Mouse (Mus musculus) erythroblast, embryonic 14.5 days (primary cell): ENCODE results near the gene Churc1. TPM values are rescaled to one million over a fixed set of nuclear protein-coding genes. Genes with fewer than 3 reads are reported as not detected.

Source experiments
- H3K27me3 ChIP-seq: 2 replicates; pipeline ENCODE4 v1.6.1; 2012; ENCODE audit warnings: inconsistent platforms; ENCODE audit not compliant: control insufficient read depth
- H3K36me3 ChIP-seq: 2 replicates; pipeline ENCODE4 v1.6.1; 2012; ENCODE audit warnings: mild to moderate bottlenecking, inconsistent platforms; ENCODE audit not compliant: control insufficient read depth
- H3K4me1 ChIP-seq: 2 replicates; pipeline ENCODE4 v1.6.1; 2012; ENCODE audit warnings: inconsistent platforms; ENCODE audit not compliant: control insufficient read depth
- H3K4me3 ChIP-seq: replicated peaks from 2 replicates; pipeline ENCODE3; 2012; ENCODE audit warnings: moderate library complexity, mild to moderate bottlenecking, inconsistent platforms
- H3K9me3 ChIP-seq: 2 replicates; pipeline ENCODE4 v1.6.1; 2012; ENCODE audit warnings: low read length, inconsistent platforms, mixed read lengths; ENCODE audit not compliant: control insufficient read depth
- GATA1 ChIP-seq: IDR thresholded peaks from 2 replicates; pipeline ENCODE4 v1.6.1; 2012; ENCODE audit warnings: low read length, inconsistent platforms, mixed read lengths
- TAL1 ChIP-seq: IDR thresholded peaks from 3 replicates; pipeline ENCODE4 v1.6.1; 2012; ENCODE audit warnings: low read length, inconsistent platforms, mixed read lengths
- polyA plus RNA-seq: library from polyadenylated mRNA; stranded (reverse); fragments of >175 nt; gene quantifications from 2 replicates; pipeline ENCODE4 v1.2.3, GENCODE M21; 2012

Gene Churc1
- polyA plus RNA-seq, 1 experiment, result 0.94 TPM

GRCm38 (mm10) chr12:76770841-76771500, 5.6 kb downstream of the Churc1 start:
- H3K4me1 ChIP-seq, result peaks cover 17% of the 10 kb centered on the region
- no peaks in the 10 kb centered on the region for H3K9me3 ChIP-seq
- no peak overlapping the region for H3K4me3 ChIP-seq
- TF ChIP-seq TAL1 (no peak), GATA1 (no peak)
- H3K27me3 ChIP-seq, result no peaks in the 10 kb centered on the region
- H3K36me3 ChIP-seq, result peaks cover 19% of the 10 kb centered on the region

DNA sequence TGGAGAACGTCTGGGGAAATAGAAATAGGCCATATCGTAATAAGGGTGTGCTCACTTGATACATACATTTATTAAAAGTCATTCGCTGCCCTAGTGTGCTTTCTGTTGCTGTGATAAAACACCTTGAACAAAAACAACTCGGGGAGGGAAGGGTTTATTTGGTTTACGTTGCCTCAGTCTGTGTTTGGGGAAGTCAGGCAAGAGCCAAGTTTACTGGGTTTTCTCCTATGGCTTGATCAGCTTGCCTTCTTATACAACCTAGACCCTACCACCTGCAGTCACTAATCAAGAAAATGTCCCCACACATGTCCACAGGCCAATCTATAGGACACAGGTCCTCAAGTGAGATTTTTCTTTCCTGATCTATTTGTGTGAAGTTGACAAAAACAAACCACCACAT, 6.2 kb downstream of the Churc1 start:
- Histone ChIP-seq H3K4me3 (no peak overlapping the region), H3K4me1 (peaks cover 11% of the 10 kb centered on the region), H3K27me3 (no peaks in the 10 kb centered on the region), H3K36me3 (peaks cover 22% of the 10 kb centered on the region), H3K9me3 (no peaks in the 10 kb centered on the region)
- no peak for TF ChIP-seq TAL1
- no peak for TF ChIP-seq GATA1

DNA sequence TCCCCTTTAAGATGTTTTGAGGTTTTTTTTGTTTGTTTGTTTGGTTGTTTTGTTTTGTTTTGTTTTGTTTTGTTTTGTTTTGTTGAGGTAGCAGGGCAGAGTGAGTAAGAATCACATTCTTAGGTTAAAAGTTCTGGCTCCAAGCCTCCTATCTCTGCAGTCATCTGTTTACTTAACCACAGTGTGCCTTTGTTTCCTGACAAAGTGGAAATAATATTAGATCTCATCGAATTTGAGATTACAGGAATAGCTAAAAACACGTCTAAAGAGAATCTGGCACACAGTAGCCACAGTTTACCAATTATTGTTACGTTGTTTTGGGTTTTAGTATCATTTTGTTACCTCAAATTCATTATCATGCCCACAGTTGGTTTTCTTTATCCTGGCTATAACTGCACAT, 9.3 kb downstream of the Churc1 start:
- TF ChIP-seq TAL1 (no peak), GATA1 (no peak)
- Histone ChIP-seq H3K9me3 (no peaks in the 10 kb centered on the region), H3K4me1 (peaks cover 3% of the 10 kb centered on the region; the same call in 1 of the 2 replicates), H3K36me3 (peaks cover 39% of the 10 kb centered on the region), H3K4me3 (no peak overlapping the region), H3K27me3 (no peaks in the 10 kb centered on the region)

DNA sequence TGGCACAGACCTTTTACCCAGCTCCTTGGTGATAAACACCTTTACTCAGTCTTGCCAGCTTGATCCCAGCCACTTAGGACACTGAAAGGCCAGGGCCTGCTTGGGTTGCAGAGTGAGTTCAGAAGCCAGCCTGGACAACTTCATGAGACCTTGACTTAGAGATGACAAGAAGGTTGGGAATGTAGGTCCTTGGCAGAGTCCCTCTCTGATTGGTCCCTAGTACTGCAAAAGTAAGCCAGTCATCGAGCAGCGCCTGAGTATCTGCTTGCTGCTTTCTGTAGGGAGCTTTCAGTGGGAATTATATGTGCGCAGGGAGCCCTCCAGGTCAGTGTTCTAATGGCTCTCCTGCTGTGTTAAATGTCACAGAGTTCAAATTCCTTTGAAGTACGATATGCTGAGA, 9.8 kb downstream of the Churc1 start:
- TF ChIP-seq GATA1, result no peak
- TF ChIP-seq TAL1, result no peak
- Histone ChIP-seq H3K9me3 (no peaks in the 10 kb centered on the region), H3K36me3 (peaks cover 42% of the 10 kb centered on the region), H3K27me3 (no peaks in the 10 kb centered on the region), H3K4me3 (no peak overlapping the region), H3K4me1 (peaks cover 3% of the 10 kb centered on the region; the same call in 1 of the 2 replicates)

- Histone ChIP-seq H3K27me3 (no peaks in the 10 kb centered on the region), H3K4me1 (peaks cover 3% of the 10 kb centered on the region; the same call in 1 of the 2 replicates), H3K9me3 (no peaks in the 10 kb centered on the region), H3K4me3 (no peak overlapping the region), H3K36me3 (peaks cover 50% of the 10 kb centered on the region)
- TF ChIP-seq TAL1 (no peak), GATA1 (no peak)
Observed at GRCm38 (mm10) chr12:76776898-76777297, 11.6 kb downstream of the Churc1 start.

DNA sequence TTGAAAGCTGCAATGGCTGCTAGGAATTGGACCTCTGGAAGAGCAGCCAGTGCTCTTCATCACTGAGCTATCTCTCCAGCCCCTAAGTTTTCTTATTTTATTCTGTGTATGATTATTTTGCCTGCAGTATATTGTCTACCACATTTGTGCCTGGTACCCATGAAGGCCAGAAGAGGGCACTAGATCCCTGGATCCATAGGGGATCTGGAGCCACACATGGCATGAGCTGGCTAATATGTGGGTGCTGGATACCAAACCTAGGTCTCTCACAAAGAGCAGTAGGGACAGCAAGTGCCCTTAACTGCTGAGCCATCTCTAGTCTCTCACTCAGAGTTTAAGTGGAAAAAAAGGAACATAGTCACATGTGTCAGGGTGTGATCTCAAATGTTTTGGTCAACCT, 12.5 kb downstream of the Churc1 start:
- Histone ChIP-seq H3K4me1 (peaks cover 3% of the 10 kb centered on the region; the same call in 1 of the 2 replicates), H3K36me3 (peaks cover 55% of the 10 kb centered on the region), H3K9me3 (no peaks in the 10 kb centered on the region), H3K27me3 (no peaks in the 10 kb centered on the region), H3K4me3 (no peak overlapping the region)
- TF ChIP-seq TAL1 (no peak), GATA1 (no peak)

GRCm38 (mm10) chr12:76778305-76779083, 13.2 kb downstream of the Churc1 start:
- H3K4me1 ChIP-seq, result peaks cover 3% of the 10 kb centered on the region; the same call in 1 of the 2 replicates

GRCm38 (mm10) chr12:76779951-76780350, 14.6 kb downstream of the Churc1 start:
- no peaks in the 10 kb centered on the region for H3K27me3 ChIP-seq
- H3K9me3 ChIP-seq, result no peaks in the 10 kb centered on the region
- H3K36me3 ChIP-seq, result peaks cover 44% of the 10 kb centered on the region
- H3K4me3 ChIP-seq, result no peak overlapping the region
- TF ChIP-seq TAL1, result no peak
- TF ChIP-seq GATA1, result no peak
- H3K4me1 ChIP-seq, result no peaks in the 10 kb centered on the region

More at GRCm38 (mm10) chr12:76778305-76779083, 13.2 kb downstream of the Churc1 start:
- Histone ChIP-seq H3K27me3 (no peaks in the 10 kb centered on the region), H3K9me3 (no peaks in the 10 kb centered on the region), H3K36me3 (peaks cover 51% of the 10 kb centered on the region), H3K4me3 (no peak overlapping the region)
- TF ChIP-seq TAL1, result no peak
- no peak for TF ChIP-seq GATA1

GRCm38 (mm10) chr12:76780639-76781468, 15.5 kb downstream of the Churc1 start:
- Histone ChIP-seq H3K27me3 (no peaks in the 10 kb centered on the region), H3K9me3 (no peaks in the 10 kb centered on the region), H3K4me1 (no peaks in the 10 kb centered on the region), H3K36me3 (peaks cover 39% of the 10 kb centered on the region), H3K4me3 (no peak overlapping the region)
- TF ChIP-seq GATA1 (no peak), TAL1 (no peak)
